Mouse (Mus musculus): ENCODE results near the gene Uvrag.

DNA sequence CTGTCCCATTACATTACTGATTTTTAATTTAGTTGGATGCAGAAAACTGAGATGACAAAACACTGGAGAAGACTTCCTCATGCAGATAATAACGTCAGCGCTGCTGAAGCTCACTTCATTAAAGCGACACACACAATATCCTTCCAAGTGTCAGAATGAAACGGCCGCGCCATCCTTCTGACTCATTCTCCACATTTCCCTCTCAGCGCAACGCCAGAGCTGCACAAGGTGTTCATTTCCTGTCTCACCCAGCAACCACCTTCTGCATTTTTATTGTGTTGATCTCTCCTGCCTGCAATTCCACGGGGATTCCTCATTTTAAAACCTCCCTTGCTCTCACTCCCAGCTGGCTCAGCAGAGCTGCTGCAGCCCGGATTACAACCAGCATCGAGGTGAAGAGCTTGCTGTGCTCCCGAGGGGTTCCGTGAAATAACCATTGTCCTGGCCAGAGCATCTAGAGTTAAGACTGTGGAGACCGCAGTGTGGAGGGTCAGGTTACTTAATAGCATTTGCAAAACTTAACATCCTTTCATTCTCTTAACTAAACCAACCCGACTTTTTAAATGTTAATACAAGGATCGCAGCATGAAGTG is 172.8 kb downstream of the Uvrag start:
- TF ChIP-seq GATA1 (IDR thresholded peaks at IDR 0.05; ENCODE audit: borderline replicate concordance, low read length) (no peak), FLI1 (IDR thresholded peaks at IDR 0.05; ENCODE audit: low read length) (no peak)
